Mouse (Mus musculus) hindbrain, embryonic 10.5 days (tissue): ENCODE data around the gene Lmod3. TPM values are rescaled to one million over a fixed set of nuclear protein-coding genes. Genes with fewer than 3 reads are reported as not detected.

Experiments
- DNase-seq: peaks from one replicate; pipeline ENCODE4 v3.0.0-alpha.2; 2017; ENCODE audit warnings: low spot score
- H3K27ac ChIP-seq: fragments of 300-500 bp; sonication (generic); 2 replicates; pipeline ENCODE4 v1.5.1; 2016; ENCODE audit warnings: mild to moderate bottlenecking, moderate library complexity
- H3K27me3 ChIP-seq: fragments of 300-500 bp; sonication (generic); 2 replicates; pipeline ENCODE4 v1.6.1; 2016; ENCODE audit warnings: mild to moderate bottlenecking; ENCODE audit not compliant: poor library complexity, insufficient read depth, severe bottlenecking
- H3K36me3 ChIP-seq: fragments of 300-500 bp; sonication (generic); 2 replicates; pipeline ENCODE4 v1.6.1; 2016; ENCODE audit warnings: mild to moderate bottlenecking, moderate library complexity
- H3K4me1 ChIP-seq: fragments of 300-500 bp; sonication (generic); replicated peaks from 2 replicates; pipeline ENCODE4 v1.6.1; 2016; ENCODE audit warnings: mild to moderate bottlenecking
- H3K4me3 ChIP-seq: fragments of 300-500 bp; sonication (generic); 2 replicates; pipeline ENCODE4 v1.5.1; 2016; ENCODE audit warnings: mild to moderate bottlenecking, moderate library complexity
- H3K9me3 ChIP-seq: fragments of 300-500 bp; sonication (generic); 2 replicates; pipeline ENCODE4 v1.6.1; 2016; ENCODE audit warnings: mild to moderate bottlenecking, moderate library complexity
- WGBS: fragments of 180-500 bp; shearing (Covaris S2); methylation state at CpG from one replicate; pipeline ENCODE4 v1.1.7; 2016; 5-methylcytosine and 5-hydroxymethylcytosine counted together
- polyA plus RNA-seq: library from polyadenylated mRNA; unstranded; fragments of >200 nt; fragmentation: Nextera tagmentation; extraction: Ambion mirVana; gene quantifications from 2 replicates; pipeline ENCODE4 v1.2.1, GENCODE M21; 2016

The Lmod3 gene
- not detected in 2 replicates for polyA plus RNA-seq

DNA sequence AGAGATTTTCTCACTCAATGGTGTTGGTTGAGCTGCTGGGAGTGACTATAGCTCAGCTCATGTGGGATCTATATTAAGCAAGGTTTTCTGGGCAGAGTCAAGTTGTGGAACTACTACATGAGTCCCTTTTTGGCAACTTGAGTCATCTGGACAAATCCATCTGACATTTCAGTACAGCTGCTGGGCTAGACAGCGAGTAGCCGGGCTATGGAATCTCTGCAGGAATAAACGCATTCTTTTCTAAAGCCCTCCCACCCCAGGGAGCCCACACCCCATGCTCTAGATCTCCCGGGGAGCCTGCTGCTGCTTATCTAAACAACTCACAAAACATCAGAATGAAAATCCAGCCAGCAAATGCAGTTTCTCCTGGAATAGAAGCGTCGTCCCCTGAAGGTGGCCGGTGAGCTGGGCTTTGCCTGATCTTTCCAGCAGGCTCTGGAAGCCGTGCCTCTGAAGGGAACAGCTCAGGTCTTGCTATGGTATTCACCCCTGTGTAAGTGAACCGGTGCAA is at the start of gene Lmod3:
TSS of gene Lmod3 (minus strand) at position 49 of the 511 bp plus-strand sequence.
- WGBS, result 34% methylated on average over 9 of the region's 9 CpGs
- no peaks in the 10 kb centered on the region for H3K9me3 ChIP-seq
- DNase-seq, result no peak
- H3K27ac ChIP-seq, result no peak within 1 kb of the TSS
- H3K27me3 ChIP-seq, result no peaks in the 10 kb centered on the region
- H3K4me3 ChIP-seq, result no peak within 1 kb of the TSS
- no peaks in the 10 kb centered on the region for H3K4me1 ChIP-seq
- no peaks in the 10 kb centered on the region for H3K36me3 ChIP-seq

DNA sequence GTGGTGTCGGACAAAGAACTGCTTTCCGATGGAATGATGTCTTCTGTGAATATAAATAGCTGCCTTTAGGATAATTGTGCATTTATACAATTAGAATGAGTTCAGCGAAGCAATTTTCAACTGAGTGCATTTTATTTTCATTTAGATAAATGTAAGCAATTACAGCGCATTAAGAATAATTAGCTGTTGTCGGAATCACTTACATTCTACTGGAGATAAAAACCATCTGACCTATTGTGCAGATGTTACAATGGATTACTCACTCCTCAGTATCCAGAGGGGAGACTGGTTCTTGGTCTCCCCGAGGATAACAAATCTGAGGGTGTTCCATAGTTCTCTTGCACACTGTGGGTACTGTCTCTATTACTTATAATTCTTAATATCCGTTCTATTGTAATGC is 49.7 kb upstream of the Lmod3 start:
- H3K36me3 ChIP-seq, result peaks cover 86% of the 10 kb centered on the region
- no peak overlapping the region for H3K4me3 ChIP-seq
- no peaks in the 10 kb centered on the region for H3K4me1 ChIP-seq
- no peak for DNase-seq
- no peaks in the 10 kb centered on the region for H3K9me3 ChIP-seq
- H3K27ac ChIP-seq, result no peak overlapping the region
- H3K27me3 ChIP-seq, result no peaks in the 10 kb centered on the region
- 92% methylated on average over 7 of the region's 7 CpGs for WGBS

DNA sequence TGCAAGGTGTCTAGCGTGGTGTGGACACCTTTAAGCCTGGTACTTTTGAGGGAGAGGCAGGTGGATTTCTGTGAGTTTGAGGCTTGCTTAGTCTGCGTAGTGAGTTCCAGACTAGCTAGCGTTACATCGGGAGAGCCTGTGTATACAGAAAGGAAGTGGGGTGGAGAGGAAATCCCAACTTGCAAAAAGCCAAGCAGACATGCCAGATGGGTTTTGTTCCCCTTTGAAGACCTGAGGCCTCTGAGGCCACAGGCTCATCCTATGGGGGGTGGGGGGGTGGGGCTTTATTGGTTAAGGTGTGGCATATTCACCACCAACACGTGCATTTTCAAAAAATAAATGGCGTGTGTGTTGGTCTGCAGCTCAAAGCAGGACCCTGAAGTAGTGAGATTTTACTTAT is 48.1 kb upstream of the Lmod3 start:
- no peaks in the 10 kb centered on the region for H3K9me3 ChIP-seq
- DNase-seq, result no peak
- no peaks in the 10 kb centered on the region for H3K27me3 ChIP-seq
- no peak overlapping the region for H3K27ac ChIP-seq
- peaks cover 88% of the 10 kb centered on the region for H3K36me3 ChIP-seq
- no peak overlapping the region for H3K4me3 ChIP-seq
- WGBS, result 90% methylated on average over 6 of the region's 6 CpGs
- H3K4me1 ChIP-seq, result no peaks in the 10 kb centered on the region

DNA sequence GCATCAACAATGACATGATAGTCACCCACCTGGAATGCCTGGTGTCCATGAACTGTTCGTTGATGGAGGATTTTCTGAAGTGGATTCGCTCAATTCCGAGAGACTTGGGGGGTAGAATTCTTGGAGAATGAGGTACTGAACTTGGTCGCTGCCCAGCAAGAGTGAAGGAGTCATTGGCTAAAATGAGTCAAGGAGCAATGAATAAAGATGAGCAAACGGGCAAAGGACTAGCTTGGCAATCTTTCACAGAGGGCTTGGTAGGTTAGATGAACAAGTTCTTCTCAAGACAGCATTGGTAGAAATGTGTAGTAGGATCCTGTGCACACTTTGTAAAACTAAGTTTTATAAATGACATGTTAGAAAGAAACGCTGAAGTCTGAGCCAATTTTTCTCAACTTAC is 47.6 kb upstream of the Lmod3 start:
- 93% methylated on average over 6 of the region's 6 CpGs for WGBS

DNA sequence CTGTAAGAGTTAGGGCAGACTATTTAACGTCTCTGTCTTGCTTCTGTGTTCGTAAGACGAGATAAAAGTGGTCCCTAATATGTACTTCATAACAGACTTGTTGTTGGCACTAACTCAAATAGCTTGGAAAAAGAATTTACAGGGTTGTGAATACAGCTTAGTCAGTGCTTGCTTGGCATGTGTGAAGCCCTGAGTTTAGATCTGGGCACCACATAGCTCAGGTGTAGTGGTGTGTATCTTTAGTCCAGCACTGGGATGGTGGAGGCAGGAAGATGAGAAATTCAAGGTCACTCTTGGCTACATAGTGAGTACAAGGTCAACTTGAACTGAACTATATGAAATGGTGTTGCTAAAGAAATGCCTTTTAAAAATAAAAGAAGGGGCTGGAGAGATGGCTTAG is 44.6 kb upstream of the Lmod3 start:
- no peak for DNase-seq
- no peaks in the 10 kb centered on the region for H3K9me3 ChIP-seq
- no peaks in the 10 kb centered on the region for H3K4me1 ChIP-seq
- no peaks in the 10 kb centered on the region for H3K27me3 ChIP-seq
- H3K27ac ChIP-seq, result no peak overlapping the region
- H3K36me3 ChIP-seq, result peaks cover 91% of the 10 kb centered on the region
- 89% methylated on average over 3 of the region's 3 CpGs for WGBS
- H3K4me3 ChIP-seq, result no peak overlapping the region

More for the DNA sequence above, 47.6 kb upstream of the Lmod3 start:
- Histone ChIP-seq H3K9me3 (no peaks in the 10 kb centered on the region), H3K27ac (no peak overlapping the region), H3K27me3 (no peaks in the 10 kb centered on the region), H3K36me3 (peaks cover 88% of the 10 kb centered on the region), H3K4me3 (no peak overlapping the region), H3K4me1 (no peaks in the 10 kb centered on the region)
- no peak for DNase-seq

DNA sequence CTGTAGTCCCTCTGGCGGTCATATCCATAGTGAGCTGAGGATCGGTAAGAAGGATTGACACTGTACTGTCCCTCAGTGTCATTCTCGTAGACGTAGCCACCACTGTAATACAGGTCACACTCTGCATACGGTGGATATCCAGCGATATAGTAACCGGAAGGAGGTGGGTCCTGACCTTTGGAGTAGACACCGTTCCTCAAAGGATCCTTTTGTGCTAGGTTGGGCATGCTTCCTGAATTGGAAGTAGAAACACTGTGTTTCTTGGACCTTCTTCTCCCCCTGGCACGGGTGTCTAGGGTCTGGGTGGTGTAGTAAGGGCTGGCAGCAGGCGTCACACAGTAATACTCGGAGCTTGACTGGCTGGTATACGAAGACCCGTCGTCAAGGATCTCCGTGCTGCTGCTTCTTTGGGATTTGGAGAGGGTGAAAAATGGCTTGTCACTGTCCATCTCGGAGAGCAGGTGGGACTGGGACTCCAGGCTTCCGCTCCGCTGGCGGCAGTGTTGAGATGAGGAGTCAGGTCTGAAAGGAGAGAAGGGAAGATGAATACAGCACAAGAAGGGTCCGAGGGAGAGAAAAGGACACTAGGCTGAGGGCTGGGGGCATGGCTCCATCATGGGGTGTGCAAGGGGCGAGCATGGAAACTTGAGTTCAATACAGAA is 43.4 kb upstream of the Lmod3 start:
- Histone ChIP-seq H3K4me3 (no peak overlapping the region), H3K27ac (no peak overlapping the region), H3K9me3 (no peaks in the 10 kb centered on the region), H3K4me1 (peaks cover 6% of the 10 kb centered on the region; the same call in 1 of the 2 replicates), H3K27me3 (no peaks in the 10 kb centered on the region), H3K36me3 (peaks cover 90% of the 10 kb centered on the region)
- 94% methylated on average over 21 of the region's 21 CpGs for WGBS
- no peak for DNase-seq

DNA sequence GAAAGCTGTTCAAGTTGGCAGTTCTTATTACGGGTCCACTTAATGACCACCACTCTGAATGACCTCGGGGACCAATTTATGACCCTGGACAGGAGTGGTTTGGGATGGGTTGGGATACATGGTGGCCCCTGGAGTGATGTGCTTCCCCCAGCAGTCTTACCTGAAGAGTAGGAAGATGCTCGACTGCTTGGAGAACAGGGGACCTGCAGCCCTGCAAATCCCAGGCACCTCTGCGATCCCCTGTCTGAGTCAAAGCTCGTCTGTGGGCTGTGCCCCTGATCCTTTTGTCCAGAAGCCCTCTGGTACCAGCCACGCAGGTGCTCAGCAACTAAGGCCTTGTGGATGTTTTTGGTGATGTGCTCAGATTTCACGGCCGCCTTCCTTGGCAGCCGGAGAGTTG is 42.9 kb upstream of the Lmod3 start:
- Histone ChIP-seq H3K9me3 (no peaks in the 10 kb centered on the region), H3K27me3 (no peaks in the 10 kb centered on the region), H3K4me3 (no peak overlapping the region), H3K36me3 (peaks cover 84% of the 10 kb centered on the region), H3K4me1 (peaks cover 11% of the 10 kb centered on the region; the same call in 1 of the 2 replicates), H3K27ac (no peak overlapping the region)
- no peak for DNase-seq
- WGBS, result 93% methylated on average over 9 of the region's 9 CpGs

DNA sequence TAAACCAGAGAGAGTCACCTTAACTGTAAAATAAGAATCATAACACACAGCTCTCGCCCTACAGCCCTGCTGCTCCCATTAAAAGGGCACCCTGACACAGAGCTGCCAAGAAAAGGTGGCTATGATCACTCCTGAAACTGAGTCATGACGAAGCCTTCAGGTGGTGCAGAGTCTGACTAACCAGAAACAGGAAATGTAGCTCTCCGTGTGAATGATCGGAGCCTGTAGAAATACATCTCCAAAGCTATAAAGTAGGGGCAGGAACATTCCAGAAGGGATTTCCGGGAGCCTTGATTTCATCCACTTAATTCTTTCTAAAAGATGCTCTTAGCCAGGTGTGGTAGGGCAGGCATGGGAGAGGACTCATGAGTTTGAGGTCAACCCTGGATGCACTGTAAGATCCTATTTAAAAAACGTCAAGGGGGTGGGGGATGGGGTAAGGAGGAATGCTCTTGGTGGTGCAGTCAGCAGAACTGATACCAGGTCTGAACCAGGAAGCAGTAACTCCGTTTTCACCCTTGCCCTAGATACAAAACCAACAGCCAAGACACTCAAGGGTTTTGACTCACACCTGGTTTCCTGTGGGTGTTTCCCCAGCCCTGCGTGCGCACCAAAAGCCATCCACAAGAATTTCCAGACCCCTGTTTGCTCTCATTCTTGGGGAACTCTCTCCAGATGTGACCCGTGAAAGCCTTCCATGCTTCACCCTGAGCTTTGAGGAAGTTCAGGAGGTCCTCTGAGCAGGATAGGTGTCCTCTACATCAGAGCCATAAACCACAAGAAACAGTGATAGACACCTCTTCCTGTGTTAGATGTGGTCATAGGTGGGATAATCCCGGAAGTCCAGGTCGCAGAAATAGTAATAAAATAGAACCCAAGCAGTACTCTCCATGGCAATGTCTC is 41.4 kb upstream of the Lmod3 start:
- H3K9me3 ChIP-seq, result no peaks in the 10 kb centered on the region
- no peak for DNase-seq
- no peak overlapping the region for H3K4me3 ChIP-seq
- WGBS, result 90% methylated on average over 12 of the region's 12 CpGs
- H3K27me3 ChIP-seq, result no peaks in the 10 kb centered on the region
- peaks cover 11% of the 10 kb centered on the region; the same call in 1 of the 2 replicates for H3K4me1 ChIP-seq
- H3K36me3 ChIP-seq, result peaks cover 74% of the 10 kb centered on the region
- no peak overlapping the region for H3K27ac ChIP-seq

DNA sequence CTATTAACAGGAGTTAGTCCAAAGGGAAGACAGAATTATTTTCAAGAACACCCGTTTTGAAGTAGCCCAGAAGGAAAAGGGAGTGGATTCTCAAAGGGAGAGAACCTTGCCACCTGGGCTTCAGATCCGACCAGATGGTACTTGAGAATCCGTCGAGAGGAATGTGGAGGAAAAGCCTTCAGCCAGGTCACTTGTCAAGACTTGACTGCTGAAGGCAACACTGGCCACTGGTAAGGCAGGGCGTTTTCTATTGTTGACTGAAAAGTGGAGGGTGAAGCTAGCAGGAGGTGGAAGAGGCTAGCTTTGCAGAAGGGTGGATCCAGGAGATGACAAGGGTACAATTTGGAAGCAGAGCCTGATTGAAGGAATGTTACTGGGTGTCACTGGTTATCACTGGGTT is 40.3 kb upstream of the Lmod3 start:
- 81% methylated on average over 5 of the region's 5 CpGs for WGBS
- no peak overlapping the region for H3K27ac ChIP-seq
- DNase-seq, result no peak
- no peak overlapping the region for H3K4me3 ChIP-seq
- H3K27me3 ChIP-seq, result no peaks in the 10 kb centered on the region
- no peaks in the 10 kb centered on the region for H3K9me3 ChIP-seq
- H3K4me1 ChIP-seq, result peaks cover 11% of the 10 kb centered on the region; the same call in 1 of the 2 replicates
- peaks cover 76% of the 10 kb centered on the region for H3K36me3 ChIP-seq

DNA sequence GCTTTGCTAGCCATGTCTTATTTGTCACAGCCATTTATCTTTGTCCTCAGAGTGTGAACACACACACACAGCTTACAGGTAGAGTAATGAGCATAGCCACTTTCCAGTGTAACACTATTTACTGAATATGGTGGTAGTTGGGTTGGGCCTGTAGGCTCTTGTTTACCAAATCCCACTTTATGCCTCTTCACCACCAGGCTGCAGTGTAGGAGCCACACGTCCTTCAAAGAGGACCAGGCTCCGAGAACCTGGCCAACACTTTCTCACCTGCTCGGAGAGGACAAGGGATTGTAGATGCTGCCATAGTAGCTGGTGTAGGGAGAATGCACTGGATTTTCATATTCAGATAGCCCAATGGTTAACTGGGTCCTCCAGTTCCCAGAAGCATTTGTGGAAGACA is 39.5 kb upstream of the Lmod3 start:
- peaks cover 11% of the 10 kb centered on the region; the same call in 1 of the 2 replicates for H3K4me1 ChIP-seq
- 93% methylated on average over 3 of the region's 3 CpGs for WGBS

DNA sequence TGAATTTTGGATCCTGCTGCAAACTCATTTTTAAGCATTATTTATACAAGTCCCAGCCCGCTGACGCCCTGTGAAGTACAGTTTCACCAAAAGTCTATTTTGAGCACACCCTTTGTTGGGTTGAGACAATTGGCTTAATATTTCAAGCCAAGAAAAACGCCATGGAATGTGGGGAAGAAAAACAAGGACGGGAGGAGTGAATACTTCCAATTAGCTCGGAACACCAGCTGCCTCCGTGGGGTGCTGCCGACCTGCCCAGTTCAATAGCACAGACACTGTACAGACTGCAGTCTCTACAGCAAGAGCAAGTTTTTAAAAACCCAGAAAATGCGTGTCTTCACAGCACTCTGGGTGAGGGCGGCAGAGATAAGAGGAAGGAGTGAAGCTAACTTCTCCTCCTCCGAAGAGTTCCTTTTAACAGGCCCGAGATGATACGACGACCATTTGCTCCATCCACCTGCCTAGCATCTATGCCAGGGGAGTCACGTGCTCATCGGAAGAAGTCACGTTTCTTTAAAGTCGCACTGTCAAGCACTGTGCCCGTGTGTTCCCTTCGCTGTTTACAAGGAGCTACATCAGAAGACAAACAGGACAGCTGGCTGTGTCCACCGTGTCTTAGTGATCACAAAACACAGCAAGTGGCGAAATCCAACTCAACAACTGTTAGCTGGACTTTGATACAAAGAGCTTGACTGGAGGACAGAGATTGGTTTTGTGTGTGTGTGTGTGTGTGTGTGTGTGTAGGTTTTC is 38.8 kb upstream of the Lmod3 start:
- 81% methylated on average over 21 of the region's 21 CpGs for WGBS
- Histone ChIP-seq H3K27ac (no peak overlapping the region), H3K36me3 (peaks cover 74% of the 10 kb centered on the region), H3K9me3 (no peaks in the 10 kb centered on the region), H3K27me3 (no peaks in the 10 kb centered on the region), H3K4me3 (no peak overlapping the region), H3K4me1 (peaks cover 11% of the 10 kb centered on the region; the same call in 1 of the 2 replicates)
- DNase-seq, result no peak

More for the DNA sequence above, 39.5 kb upstream of the Lmod3 start:
- Histone ChIP-seq H3K27ac (no peak overlapping the region), H3K9me3 (no peaks in the 10 kb centered on the region), H3K36me3 (peaks cover 76% of the 10 kb centered on the region), H3K4me3 (no peak overlapping the region), H3K27me3 (no peaks in the 10 kb centered on the region)
- DNase-seq, result no peak

DNA sequence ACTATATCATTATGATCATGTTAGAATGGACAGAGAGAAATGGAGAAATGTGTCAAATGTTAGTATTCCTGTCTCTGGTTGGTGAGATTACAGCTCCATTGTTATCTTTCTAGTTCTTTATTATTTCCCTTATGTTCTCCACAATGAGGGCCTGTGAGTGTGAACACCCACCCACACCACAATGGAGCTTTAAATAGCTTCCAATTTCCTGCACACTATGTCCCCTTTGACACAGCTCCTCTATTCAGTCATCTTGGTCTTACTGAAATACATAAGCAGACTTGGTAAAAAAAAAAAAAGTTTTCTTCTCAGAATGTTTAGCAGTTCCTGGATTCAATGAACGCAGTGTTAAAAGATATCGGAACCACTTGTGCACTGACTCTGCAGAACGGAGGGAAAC is 38.1 kb upstream of the Lmod3 start:
- H3K36me3 ChIP-seq, result peaks cover 72% of the 10 kb centered on the region
- no peak overlapping the region for H3K27ac ChIP-seq
- WGBS, result 74% methylated on average over 3 of the region's 3 CpGs
- H3K27me3 ChIP-seq, result no peaks in the 10 kb centered on the region
- DNase-seq, result no peak
- no peak overlapping the region for H3K4me3 ChIP-seq
- H3K9me3 ChIP-seq, result no peaks in the 10 kb centered on the region
- peaks cover 11% of the 10 kb centered on the region; the same call in 1 of the 2 replicates for H3K4me1 ChIP-seq
